Mouse (Mus musculus) liver, adult 2 months (tissue): ENCODE results near the gene Angptl1.

Experiments
- CTCF ChIP-seq: fragments of 200-500 bp; IDR thresholded peaks from 2 replicates; pipeline ENCODE4 v1.5.1; 2011; ENCODE audit warnings: low read depth, low read length, control low read depth
- POLR2A ChIP-seq: fragments of 200-500 bp; IDR thresholded peaks from 2 replicates; pipeline ENCODE4 v1.6.1; 2011; ENCODE audit warnings: low read length, control low read depth; ENCODE audit not compliant: insufficient read depth; ENCODE audit errors: extremely low read depth

- no peak for TF ChIP-seq POLR2A
- TF ChIP-seq CTCF = no peak
Observed at GRCm38 (mm10) chr1:156863726-156864125, 25.4 kb downstream of the Angptl1 start.
